Mouse (Mus musculus) liver, adult 2 months (tissue): Measurements from ENCODE around the gene Stac.

Experiments used
- CTCF ChIP-seq: fragments of 200-500 bp; IDR thresholded peaks from 2 replicates; pipeline ENCODE4 v1.5.1; 2011; ENCODE audit warnings: low read depth, low read length, control low read depth
- POLR2A ChIP-seq: fragments of 200-500 bp; IDR thresholded peaks from 2 replicates; pipeline ENCODE4 v1.6.1; 2011; ENCODE audit warnings: low read length, control low read depth; ENCODE audit not compliant: insufficient read depth; ENCODE audit errors: extremely low read depth

DNA sequence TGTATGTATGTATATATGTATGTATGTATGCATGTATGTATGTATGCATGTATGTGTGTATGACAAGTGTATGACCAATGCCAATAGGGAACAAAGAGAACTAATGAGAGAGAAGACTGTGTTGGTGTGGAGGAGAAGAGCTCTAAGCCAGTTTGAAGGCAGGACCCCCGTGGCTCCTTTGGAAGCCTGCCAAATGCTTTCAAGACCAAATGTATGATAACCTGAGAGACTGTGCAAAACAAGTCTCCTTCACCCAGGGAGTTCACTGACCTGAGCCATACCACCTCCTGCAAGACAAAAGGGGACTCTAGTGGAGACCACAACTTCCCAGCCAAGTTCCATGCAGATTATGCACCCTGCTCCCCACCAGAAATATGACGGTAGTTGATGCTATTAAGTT lies 52.5 kb downstream of the Stac start:
- TF ChIP-seq CTCF (no peak), POLR2A (no peak)
